Mouse (Mus musculus): Measurements from ENCODE around the gene Gm21994.

DNA sequence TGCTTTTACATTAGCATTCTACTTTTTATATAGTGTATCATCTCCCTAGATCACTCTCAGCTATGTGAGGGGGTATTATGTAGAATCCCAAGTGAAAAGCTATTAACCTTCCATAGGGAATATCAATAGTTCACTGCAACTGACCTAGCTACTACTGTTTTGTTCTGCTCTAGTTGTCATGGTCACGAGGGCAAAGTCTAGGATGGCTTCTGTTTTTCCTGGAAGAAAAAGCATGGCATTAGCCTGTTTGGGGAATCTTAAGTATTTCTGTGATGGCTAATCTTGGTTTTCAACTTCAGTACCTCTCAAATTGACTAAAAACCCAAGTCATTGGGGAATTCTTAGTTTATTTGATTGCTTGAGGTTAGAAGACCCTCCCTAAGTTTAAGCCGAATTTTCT, 12.2 kb downstream of the Gm21994 start:
- TF ChIP-seq MYOG (IDR thresholded peaks at IDR 0.05; ENCODE audit: control insufficient read depth in 1 of 3, insufficient read depth in 1 of 3, insufficient read length in 2 of 3, low read depth in 2 of 3), result no peak
- TF ChIP-seq TCF12 (IDR thresholded peaks at IDR 0.05; ENCODE audit: insufficient read depth, poor library complexity, severe bottlenecking), result no peak
- TF ChIP-seq MAX (IDR thresholded peaks at IDR 0.05; ENCODE audit: low read depth), result no peak
- no peak for TF ChIP-seq POLR2A (IDR thresholded peaks at IDR 0.05; ENCODE audit: insufficient read length, low read depth)
